Mouse (Mus musculus) ovary, postnatal 10 days (tissue): Measurements from ENCODE around the gene Zdhhc12.

Experiments used
- DNase-seq: peaks from one replicate; pipeline ENCODE4 v3.0.0; 2022; ENCODE audit warnings: low spot score

The Zdhhc12 gene

GRCm38 (mm10) chr2:30100214-30100613, 6.8 kb upstream of the Zdhhc12 start:
- DNase-seq, result no peak

- DNase-seq, result no peak
These were observed 2.6 kb upstream of the Zdhhc12 start for GRCm38 (mm10) chr2:30095882-30096527.

- DNase-seq, result no peak
These were observed 750 bp upstream of the Zdhhc12 start for GRCm38 (mm10) chr2:30094208-30094588.

DNA sequence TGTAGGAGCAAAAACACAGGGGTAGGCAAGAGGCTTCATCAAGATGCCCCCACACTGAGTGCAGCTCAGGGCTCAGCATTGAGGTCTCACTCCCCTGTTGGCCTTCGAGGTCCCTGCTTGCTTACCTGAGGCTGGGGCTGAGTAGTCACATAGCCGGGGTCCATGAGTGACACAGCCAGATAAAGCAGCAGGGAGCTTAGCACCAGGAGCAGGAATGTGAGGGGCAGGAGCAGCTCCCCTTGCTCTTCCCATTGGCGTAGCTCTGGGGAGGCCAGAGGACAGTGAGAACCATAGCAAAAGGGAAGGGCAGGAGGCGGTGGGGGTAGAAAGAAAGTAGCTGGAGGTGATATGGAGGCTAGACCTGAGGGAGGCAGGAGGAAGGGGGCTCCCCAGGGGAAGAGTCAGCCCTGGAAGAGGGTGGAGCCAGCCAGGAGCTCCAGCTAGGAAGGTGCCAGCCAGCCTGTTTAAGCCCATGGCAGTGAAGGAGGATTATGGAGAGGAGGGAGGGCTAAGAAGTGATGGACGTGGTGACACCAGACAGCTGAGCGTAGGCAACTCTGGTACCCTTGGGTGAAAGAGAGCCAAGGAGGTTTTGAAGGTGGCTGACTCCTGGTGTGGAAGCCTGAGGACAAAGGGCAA, 1.0 kb downstream of the Zdhhc12 start:
- no peak for DNase-seq

DNA sequence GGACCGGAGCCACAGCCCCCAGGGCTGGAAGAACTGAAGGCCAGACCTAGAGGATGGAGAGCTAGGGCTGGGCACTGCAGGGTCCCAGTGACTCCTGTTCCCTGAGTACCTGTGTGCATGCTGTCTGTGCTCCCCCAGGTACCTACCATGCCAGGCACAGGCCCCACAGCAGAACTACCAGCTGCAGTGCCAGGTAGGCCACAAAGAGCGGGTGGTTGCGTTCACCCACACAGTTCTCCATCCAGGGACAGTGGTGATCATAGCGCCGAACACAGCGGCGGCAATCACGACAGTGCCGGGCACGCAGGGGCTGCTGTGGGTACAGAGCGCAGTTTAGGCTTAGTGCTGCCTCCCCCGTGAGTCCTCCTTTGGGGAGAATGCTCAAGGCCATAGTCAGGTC, 1.9 kb downstream of the Zdhhc12 start:
- DNase-seq, result no peak

DNA sequence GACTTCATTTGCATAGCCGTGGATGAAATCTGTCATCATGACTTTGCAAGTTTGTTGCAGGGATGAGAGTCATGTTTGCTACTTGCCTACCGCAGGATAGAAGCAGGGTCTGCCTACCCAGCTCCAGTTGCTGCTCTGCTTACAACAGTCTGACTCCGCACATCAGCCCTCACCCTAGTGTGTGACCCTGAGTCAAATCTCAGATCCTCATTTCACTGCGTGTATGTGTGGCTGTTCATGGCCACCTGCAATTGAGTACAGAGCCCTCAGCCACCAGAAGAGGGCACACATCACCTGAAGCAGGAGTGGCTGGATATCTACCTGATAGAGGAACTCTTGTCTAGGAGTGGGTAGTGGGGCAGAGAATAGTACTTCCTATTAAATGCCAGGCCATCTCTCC, 6.1 kb downstream of the Zdhhc12 start:
- no peak for DNase-seq

DNA sequence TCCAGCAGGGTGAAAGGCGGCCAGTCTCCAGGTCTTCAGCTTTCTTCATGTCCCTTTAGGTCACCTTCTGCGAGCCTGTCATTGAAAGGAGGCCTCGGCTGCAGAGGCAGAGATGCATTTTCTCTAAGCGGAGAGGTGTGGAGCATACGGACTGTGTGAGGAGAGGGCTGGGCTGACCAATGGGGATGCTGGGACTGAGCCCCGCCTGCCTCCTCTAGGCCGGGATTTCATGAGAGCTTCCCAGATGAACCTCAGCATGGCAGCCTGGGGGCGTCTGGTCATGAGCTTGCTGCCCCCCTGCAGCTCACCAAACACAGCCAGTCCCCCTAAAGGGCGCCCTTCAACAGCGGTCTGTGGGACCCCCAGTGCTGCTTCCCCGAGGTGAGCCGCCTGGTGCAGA, 8.8 kb downstream of the Zdhhc12 start:
- DNase-seq, result no peak

DNA sequence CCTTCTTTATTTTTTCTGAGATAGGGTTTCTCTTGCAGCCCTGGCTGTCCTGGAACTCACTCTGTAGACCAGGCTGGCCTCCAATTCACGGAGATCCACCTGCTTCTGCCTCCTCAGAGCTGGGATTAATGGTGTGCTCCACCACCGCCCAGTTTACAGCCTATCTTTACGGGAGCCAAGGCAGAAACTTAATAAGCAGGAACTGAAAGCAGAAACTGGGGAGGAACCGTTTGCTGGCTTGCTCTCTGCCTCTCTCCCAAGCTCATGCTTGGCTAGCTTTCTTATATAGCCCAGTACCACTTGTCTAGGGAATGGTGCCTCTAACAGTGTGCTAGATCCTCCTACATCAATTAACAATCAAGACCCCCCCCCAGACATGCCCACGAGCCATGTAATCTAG, 9.3 kb downstream of the Zdhhc12 start:
- DNase-seq, result no peak

DNA sequence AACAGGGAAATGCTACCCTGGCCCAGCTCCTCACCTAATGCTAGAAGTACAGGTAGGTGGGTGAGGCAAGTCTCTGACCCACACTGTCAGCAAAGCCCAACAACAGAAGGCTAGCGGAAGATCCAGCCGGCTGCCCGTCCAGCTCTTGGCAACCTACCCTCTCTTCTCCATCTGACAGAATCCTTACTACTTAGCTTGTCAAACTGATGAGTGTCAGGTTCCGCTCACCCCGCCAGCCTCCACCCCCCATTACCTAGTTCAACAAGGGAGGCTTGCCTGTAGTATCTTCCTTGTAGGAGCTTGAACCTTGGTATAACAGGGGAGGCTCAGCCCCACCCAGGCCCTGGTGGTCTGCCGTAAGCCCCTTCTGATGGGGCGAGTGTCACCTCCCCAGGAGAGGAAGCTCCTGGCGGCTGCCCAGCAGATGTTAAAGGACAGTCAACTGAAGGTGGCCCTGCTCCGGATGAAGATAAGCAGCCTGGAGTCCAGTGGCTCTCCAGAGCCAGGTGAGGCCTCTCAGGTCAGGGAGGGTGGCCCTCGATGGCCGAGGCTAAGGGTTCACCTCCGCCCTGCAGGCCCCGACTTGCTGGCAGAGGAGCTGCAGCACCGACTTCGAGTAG, 13.2 kb downstream of the Zdhhc12 start:
- DNase-seq, result no peak

DNA sequence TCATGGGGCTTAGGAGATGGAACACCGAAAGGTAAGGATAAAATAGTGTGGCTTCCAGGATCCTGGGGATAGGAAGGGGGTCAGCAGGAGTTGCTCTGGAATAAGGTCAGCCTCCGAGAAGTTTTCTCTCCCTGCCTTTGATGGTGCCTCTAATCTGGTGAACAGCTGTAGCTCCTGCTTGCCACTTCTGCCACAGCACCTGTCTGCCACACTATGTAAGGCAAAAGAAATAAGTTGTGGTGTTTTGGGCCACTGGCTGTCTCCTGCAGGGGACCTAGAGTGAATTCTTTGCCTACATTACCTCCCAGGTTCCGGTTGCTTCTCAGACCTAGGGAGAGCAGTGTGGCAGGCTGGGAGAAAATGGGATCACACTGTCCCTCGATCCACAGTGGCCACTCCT, 14.7 kb downstream of the Zdhhc12 start:
- DNase-seq, result no peak

DNA sequence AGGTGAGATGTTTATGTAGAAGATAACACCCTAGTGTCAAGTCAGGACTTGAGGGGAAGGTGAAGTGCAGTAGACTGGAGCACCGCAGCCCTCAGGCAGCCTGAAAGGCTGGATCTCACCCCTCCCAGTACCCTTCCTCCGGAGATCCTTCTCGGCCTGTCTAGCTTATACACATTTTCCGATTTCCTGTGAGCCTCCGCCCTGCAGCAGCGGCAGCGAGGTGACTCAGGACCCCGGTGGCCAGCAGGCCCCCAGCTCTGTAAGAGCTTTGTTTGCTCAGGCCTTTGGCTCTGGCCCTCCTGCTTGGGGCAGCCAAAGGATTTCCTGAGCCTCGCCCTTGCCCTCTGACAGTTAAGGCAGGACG, 15.1 kb downstream of the Zdhhc12 start:
- no peak for DNase-seq

DNA sequence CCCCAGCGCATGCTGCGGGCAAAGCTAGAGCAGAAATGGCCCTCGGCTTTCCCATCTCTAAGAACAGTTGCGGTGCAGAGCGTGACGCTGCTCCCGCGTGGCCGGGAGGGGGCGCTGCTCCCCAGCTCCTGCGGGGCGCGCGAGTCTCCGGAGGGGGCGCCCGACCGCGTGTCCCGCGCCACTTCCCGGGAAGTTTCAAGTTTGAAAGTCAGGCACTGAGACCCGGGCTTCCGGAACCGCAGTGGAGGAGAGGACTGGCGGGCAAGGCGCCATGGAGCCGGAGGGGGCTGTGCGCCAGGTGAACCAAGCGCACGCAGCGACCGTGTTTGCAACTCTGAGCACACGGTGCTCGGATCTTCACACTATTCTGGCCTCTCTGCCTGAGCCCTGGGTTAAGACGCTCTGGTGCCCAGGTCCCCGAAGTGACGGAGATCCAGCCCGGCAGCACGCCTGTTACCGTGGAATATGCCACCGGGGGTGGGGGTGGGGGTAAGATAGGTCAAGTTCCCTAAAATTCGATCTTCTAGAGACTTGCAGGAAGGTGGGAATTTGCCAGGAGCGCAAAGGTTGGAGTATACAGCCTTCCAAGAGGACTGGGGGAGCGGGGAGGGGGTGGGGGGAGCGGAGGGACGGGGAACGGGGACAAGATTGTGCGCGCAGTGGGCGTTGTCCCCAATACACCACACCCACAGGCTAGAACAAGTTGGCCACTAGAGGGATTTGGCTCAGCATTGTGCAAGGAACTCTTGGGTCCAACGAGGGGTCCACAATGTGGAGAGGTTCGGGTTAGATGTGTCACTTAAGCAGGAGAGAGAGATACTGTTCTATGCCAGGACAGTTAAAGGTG, 15.7 kb downstream of the Zdhhc12 start, which contains the start of gene Pkn3:
TSS of gene Pkn3 (plus strand) at position 183 of the 847 bp plus-strand sequence.
- peak; percentile 69 for DNase-seq

DNA sequence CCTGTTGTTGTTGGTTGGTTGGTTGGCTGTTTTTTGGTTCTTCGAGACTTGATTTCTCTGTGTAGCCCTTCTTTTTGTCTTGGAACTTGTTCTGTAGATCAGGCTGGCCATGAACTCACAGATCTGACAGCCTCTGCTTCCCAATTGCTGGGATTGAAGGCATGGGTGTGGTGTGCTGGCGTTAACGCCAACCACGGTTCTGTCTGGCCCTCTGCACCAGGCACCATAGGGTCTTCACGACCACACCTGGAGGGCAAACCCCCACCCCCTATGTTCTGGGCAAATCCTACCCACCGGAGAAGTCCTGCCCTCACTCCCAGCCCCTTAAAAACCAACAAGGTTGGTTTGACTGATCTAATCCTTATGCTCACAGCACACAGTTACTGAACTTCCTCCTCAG, 16.5 kb downstream of the Zdhhc12 start:
- no peak for DNase-seq

DNA sequence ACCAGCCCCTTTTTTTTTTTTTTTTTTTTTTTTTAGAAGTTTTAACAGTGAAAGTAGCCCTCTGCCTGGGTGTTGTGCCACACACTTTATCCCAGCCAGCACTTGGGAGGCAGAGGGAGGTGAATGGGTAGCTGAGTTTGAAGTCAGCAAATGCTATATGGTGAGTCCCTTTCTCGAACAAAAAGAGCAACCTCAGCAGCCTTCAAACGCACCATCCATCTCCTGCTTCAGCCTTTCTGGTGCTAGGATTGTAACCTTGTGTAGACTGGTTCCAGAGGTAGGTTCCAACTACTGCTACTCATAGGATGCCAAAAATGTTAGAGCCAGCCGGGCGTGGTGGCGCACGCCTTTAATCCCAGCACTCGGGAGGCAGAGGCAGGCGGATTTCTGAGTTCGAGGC, 17.0 kb downstream of the Zdhhc12 start:
- DNase-seq, result no peak

DNA sequence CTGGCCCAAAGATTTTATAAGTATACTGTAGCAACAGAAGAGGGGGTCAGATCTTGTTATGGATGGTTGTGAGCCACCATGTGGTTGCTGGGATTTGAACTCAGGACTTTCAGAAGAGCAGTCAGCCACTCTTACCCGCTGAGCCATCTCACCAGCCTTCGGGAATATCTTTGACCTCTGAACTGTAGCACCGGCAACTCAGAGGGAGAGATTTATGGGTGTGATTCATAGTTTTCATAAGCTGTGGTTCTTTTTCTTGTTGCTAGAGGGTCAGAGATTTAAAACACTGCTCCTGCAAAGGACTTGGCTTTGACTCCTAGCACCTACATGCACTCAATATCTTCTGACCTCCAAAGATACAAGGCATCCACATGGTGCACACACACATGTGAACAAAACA, 17.8 kb downstream of the Zdhhc12 start:
- no peak for DNase-seq

DNA sequence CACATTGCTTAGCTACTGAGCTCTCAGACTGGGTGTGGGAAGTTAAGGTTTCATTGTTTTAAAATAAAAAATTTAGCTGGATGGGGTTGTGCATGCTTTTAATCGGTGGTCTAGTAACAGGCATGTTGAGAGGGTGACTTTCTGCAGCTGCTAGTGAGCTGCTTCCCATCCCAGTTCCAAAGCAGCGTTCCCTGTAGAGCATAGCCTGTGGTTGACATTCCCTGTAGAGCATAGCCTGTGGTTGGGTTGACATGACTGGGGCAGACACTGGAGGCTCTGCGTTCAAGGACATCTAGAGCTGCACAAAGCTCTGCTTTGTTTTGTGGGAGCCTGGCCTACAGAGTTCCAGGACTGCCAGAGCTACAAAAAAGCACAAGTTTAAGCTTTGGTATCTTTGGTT, 20.2 kb downstream of the Zdhhc12 start:
- no peak for DNase-seq

- no peak for DNase-seq
These were observed 20.6 kb downstream of the Zdhhc12 start for GRCm38 (mm10) chr2:30072875-30073274.

DNA sequence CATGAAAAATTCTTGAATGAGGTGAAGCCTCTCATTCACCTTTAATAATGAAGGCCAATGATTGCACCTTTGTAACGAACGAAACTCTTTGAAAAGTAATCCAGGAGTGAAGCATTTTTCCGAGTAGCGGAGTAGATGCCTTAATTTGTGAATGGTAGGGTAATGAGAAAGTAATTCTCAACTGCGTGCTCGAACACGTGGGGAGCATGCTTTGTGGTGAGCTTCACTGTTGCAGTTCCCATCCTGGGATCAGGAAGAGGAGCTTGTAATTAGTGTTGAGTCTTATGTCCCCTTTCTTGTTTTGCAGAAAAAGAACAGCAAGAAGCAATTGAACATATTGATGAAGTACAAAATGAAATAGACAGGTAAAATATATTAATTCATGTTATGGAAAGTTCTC, 25.5 kb downstream of the Zdhhc12 start:
- DNase-seq, result no peak

GRCm38 (mm10) chr2:30067031-30067888, 26.2 kb downstream of the Zdhhc12 start:
- DNase-seq, result no peak

DNA sequence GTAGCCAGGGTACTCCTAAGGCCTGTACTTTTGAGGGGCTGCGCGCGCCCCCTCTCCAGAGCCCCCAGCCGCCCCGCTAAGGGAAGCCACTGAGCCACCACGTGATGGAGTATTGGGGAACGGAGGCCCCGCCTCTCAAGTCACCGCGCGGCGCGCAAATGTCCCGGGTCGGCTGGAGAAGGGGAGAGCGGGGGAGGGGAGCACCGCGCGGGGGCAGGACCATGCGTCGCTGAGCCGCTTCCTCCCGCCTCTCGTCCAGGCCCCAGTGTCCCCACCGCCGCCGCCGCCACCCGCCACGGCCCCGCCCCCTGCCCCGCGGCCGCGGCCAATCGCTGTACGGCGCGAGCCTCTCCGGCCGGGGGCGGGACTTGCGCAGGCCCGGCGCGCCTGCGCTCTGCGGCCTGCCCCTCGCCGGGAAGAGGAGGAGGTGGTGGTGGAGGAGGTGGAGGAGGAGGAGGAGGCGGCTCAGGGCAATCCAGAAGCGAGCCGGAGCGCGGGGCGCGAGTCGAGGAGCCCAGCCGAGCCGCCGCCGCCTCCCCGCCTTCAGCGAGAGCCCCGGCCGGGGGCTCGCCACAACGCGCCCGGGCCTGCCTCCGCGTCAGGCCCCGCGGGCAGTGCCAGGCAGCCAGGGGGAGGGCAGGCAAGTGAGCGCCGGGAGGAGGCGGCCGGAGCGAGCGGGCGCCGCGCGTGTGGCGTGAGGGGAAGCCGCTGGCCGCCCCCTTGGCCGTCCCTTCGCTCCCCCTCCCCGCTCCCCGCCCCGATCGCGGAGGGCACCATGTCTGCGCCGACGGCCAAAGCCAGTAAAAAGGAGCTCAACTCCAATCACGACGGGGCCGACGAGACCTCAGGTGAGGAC, 27.2 kb downstream of the Zdhhc12 start:
- peak; percentile 82 for DNase-seq

DNA sequence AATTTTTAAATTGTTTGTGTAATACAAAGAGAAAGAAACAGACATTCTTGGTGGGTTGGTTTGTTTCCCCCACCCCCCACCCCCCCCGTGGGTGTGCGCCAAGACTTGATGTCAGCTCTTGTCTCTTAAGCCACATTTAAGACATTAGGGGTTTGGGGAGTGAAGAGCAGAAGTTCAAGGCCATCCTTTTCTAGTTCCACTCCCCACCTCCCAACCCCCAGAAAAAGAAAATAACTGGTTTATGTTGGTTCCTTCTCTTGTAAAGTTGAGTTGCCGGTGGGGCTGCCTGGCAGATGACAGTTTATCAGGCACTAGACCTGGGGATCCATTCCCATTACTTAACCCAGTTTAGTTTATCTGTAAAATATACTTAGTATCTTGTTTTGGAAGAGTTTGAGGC, 29.1 kb downstream of the Zdhhc12 start:
- DNase-seq, result no peak
